Mouse (Mus musculus) heart, postnatal 14 days (tissue): Measurements from ENCODE around the gene Cnpy2. TPM values are rescaled to one million over a fixed set of nuclear protein-coding genes. Genes with fewer than 3 reads are reported as not detected.
"Not testable (repeated sequence)": the region's sequence is repeated elsewhere in the genome, so short reads cannot be mapped to it uniquely, and the experiment has no call there.

Experiments used
- DNase-seq, 2 experiments: peaks; one replicate each; pipeline ENCODE4 v3.0.0; 2021 to 2022
- intact Hi-C: fragments of 180-260 bp; cut with DNase I; formaldehyde crosslinking; loops from one replicate; pipeline ENCODE4 v1.15.1; 2025
- long read RNA-seq, 2 experiments: library from polyadenylated mRNA; stranded (forward); transcript quantifications; one replicate each; pipeline ENCODE4 v2.0.0; 2021
- total RNA-seq, 2 experiments: library from RNA; stranded (reverse); gene quantifications; 2 replicates each; pipeline ENCODE4 v1.2.3; 2021

Gene Cnpy2
- 10 to 100 TPM; 58.1 to 66.7 TPM for total RNA-seq
- long read RNA-seq, experiment 1, transcript Cnpy2-202 (6 exons, 1,383 nt): major isoform, 53 of 55 reads
- long read RNA-seq, experiment 1, partial matches to known transcripts: 1 of 55 reads
- long read RNA-seq, experiment 1, other reads (novel, unspliced or antisense): 1 of 55 reads
- long read RNA-seq, experiment 2, transcript Cnpy2-202 (6 exons, 1,383 nt): major isoform, 34 of 36 reads
- long read RNA-seq, experiment 2, partial matches to known transcripts: 1 of 36 reads
- long read RNA-seq, experiment 2, other reads (novel, unspliced or antisense): 1 of 36 reads

GRCm38 (mm10) chr10:128322141-128323108, at the start of gene Cnpy2:
TSS of gene Cnpy2 (plus strand) at chr10:128322459.
- intact Hi-C loops: no loop called here

GRCm38 (mm10) chr10:128272819-128273439, 49.3 kb upstream of the Cnpy2 start:
- intact Hi-C loops, DNase-seq: not testable (repeated sequence)

More at GRCm38 (mm10) chr10:128322141-128323108, at the start of gene Cnpy2:
- DNase-seq: peak; percentile 80 to 89

GRCm38 (mm10) chr10:128275374-128275773, 46.9 kb upstream of the Cnpy2 start:
- DNase-seq, intact Hi-C loops: not testable (repeated sequence)

GRCm38 (mm10) chr10:128278158-128278557, 44.1 kb upstream of the Cnpy2 start:
- DNase-seq: no peak
- intact Hi-C loops: no loop called here

- no peak for DNase-seq
- intact Hi-C loops: no loop called here
Measured at GRCm38 (mm10) chr10:128280943-128281342, 41.3 kb upstream of the Cnpy2 start.

- intact Hi-C loops: no loop called here
Measured at GRCm38 (mm10) chr10:128281682-128282081, 40.6 kb upstream of the Cnpy2 start.

GRCm38 (mm10) chr10:128282886-128283450, 39.3 kb upstream of the Cnpy2 start:
- DNase-seq: no peak
- intact Hi-C loops: no loop called here

More at GRCm38 (mm10) chr10:128281682-128282081, 40.6 kb upstream of the Cnpy2 start:
- no peak for DNase-seq

- DNase-seq: peak; percentile 74 to 82
- intact Hi-C loops: loop anchor here (2.0 kb wide), 1 partner anchor 71 kb away; no protein-coding TSS in a partner anchor
Measured at GRCm38 (mm10) chr10:128283604-128284579, 38.4 kb upstream of the Cnpy2 start.

- intact Hi-C loops: not testable (repeated sequence)
Measured at GRCm38 (mm10) chr10:128290594-128290993, 31.7 kb upstream of the Cnpy2 start.

GRCm38 (mm10) chr10:128296370-128297090, 25.7 kb upstream of the Cnpy2 start:
- DNase-seq: no peak
- intact Hi-C loops: no loop called here

More at GRCm38 (mm10) chr10:128290594-128290993, 31.7 kb upstream of the Cnpy2 start:
- peak; percentile 46 to 55 for DNase-seq

GRCm38 (mm10) chr10:128297221-128297620, 25.0 kb upstream of the Cnpy2 start:
- peak in 1 of 2 experiments; percentile 31 for DNase-seq
- intact Hi-C loops: no loop called here

GRCm38 (mm10) chr10:128297622-128298021, 24.6 kb upstream of the Cnpy2 start:
- intact Hi-C loops: no loop called here
- peak; percentile 55 to 60 for DNase-seq

GRCm38 (mm10) chr10:128298243-128298642, 24.0 kb upstream of the Cnpy2 start:
- intact Hi-C loops: no loop called here
- no peak for DNase-seq

GRCm38 (mm10) chr10:128298702-128299171, 23.5 kb upstream of the Cnpy2 start, which contains the start of gene Il23a:
TSS of gene Il23a (minus strand) at chr10:128298752.
- no peak for DNase-seq
- intact Hi-C loops: no loop called here

GRCm38 (mm10) chr10:128302357-128302756, 19.9 kb upstream of the Cnpy2 start:
- intact Hi-C loops: loop anchor here (5.0 kb wide), 1 partner anchor 205 kb away; no protein-coding TSS in a partner anchor
- DNase-seq: no peak

GRCm38 (mm10) chr10:128302785-128303125, 19.5 kb upstream of the Cnpy2 start:
- no peak for DNase-seq
- intact Hi-C loops: loop anchor here (5.0 kb wide), 1 partner anchor 205 kb away; no protein-coding TSS in a partner anchor

- intact Hi-C loops: loop anchor here (5.0 kb wide), 1 partner anchor 206 kb away; no protein-coding TSS in a partner anchor
- DNase-seq: peak; percentile 99
Measured at GRCm38 (mm10) chr10:128303126-128304021, 18.9 kb upstream of the Cnpy2 start, which contains the start of gene Pan2. TSS of gene Pan2 (plus strand) at chr10:128303335.
